In the genomic region with DNA sequence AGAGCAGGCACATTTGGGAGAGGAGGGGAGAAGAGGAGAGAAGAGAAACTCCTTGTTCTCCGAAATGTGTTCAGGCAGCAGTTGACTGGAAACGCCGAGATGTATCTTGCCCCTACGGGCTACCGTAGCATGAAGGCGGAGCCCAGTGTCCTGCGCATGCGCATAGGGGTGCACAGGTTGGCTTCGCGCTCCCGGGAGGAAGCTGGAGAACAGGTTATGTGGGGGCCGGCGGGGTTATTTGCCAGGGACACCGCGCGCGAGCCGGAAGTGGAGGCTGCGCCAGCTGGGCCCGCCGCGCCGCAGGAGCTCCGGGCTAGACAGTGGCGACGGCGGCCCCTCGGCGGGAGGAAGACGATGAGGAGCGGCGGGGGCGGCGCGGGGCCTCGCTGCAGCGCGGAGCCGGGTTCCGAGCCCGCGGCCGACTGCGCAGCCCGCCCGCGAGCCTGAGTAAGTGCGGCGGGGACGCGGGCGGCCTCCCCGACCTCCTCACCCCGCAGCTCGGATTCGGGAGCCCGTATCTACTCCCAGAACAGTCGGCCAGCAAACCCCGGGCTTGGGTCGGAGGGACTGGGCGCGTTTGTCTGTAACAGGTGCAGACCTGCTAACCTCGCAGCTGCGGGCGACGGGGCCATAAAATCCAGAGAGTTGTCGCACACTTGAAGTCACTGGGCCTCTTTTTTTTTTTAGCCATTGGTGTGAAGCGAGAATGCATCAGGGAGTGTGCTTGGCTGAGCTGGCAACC, we compare ENCODE assay signal across 8 mouse cellular contexts. TPM values are rescaled to one million over a fixed set of nuclear protein-coding genes. Genes with fewer than 3 reads are reported as not detected.
A peak's percentile ranks its signal among the peaks of the same experiment; 100 is the strongest.
DNase-seq lines count a peak whose midpoint lies in the region; ATAC-seq lines count a peak whose summit lies in the region.

Lig4 (minus strand) TSS at position 114 of the 742 bp plus-strand sequence.
Abhd13 (plus strand) TSS at position 135 of the 742 bp plus-strand sequence.

- H3K4me3 ChIP-seq in heart, embryonic 14.5 days (ENCODE audit: control insufficient read depth in 1 of 2, insufficient read depth in 1 of 2, low read depth in 1 of 2, low read length in 2 of 2), result peak within 1 kb of the TSS; percentile 75 to 85
- peak within 1 kb of the TSS; percentile 92 for H3K4me3 ChIP-seq in liver, embryonic 13.5 days (replicated peaks)
- H3K4me3 ChIP-seq in stomach, embryonic 16.5 days (replicated peaks; ENCODE audit: low read length), result peak within 1 kb of the TSS; percentile 84

- under 1% methylated on average over 68 of the region's 68 CpGs for WGBS in heart, embryonic 14.5 days
- under 1% methylated on average over 68 of the region's 68 CpGs for WGBS in liver, embryonic 13.5 days (ENCODE audit: insufficient replicate concordance)
- under 1% methylated on average over 68 of the region's 68 CpGs for WGBS in stomach, embryonic 16.5 days

- ATAC-seq in CD4-positive, CD25-positive, alpha-beta regulatory T cell, adult 4 months, result peak; percentile 61
- ATAC-seq in heart, embryonic 14.5 days (ENCODE audit: insufficient number of reproducible peaks, insufficient read depth, low FRiP score, low read depth), result peak; percentile 63
- ATAC-seq in liver, embryonic 13.5 days (ENCODE audit: low read depth), result peak; percentile 67
- peak; percentile 80 for ATAC-seq in stomach, embryonic 16.5 days (ENCODE audit: insufficient read depth, low FRiP score)

- H3K36me3 ChIP-seq in heart, embryonic 14.5 days (ENCODE audit: control insufficient read depth, insufficient read depth, low read length), result peaks cover 11% of the 10 kb centered on the region
- H3K36me3 ChIP-seq in liver, embryonic 13.5 days, result peaks cover 13% of the 10 kb centered on the region
- H3K36me3 ChIP-seq in stomach, embryonic 16.5 days (ENCODE audit: control insufficient read depth, insufficient read depth, low read length), result no peaks in the 10 kb centered on the region

- H3K27me3 ChIP-seq in heart, embryonic 14.5 days (ENCODE audit: control insufficient read depth, insufficient read depth, low read length), result no peaks in the 10 kb centered on the region
- no peaks in the 10 kb centered on the region for H3K27me3 ChIP-seq in liver, embryonic 13.5 days
- H3K27me3 ChIP-seq in stomach, embryonic 16.5 days (ENCODE audit: control insufficient read depth, insufficient read depth, low read length), result no peaks in the 10 kb centered on the region

- H3K4me2 ChIP-seq in heart, embryonic 14.5 days (ENCODE audit: low read length), result peak within 1 kb of the TSS; percentile 89
- H3K4me2 ChIP-seq in liver, embryonic 13.5 days, result peak within 1 kb of the TSS; percentile 78
- peak within 1 kb of the TSS; percentile 70 for H3K4me2 ChIP-seq in stomach, embryonic 16.5 days (ENCODE audit: low read depth, low read length)

- H3K27ac ChIP-seq in heart, embryonic 14.5 days (replicated peaks in 1 of 2; ENCODE audit: control insufficient read depth in 1 of 2, insufficient read depth in 1 of 2, low read depth in 2 of 2, low read length in 2 of 2), result peak within 1 kb of the TSS; percentile 64 to 84
- H3K27ac ChIP-seq in liver, embryonic 13.5 days, result peak within 1 kb of the TSS; percentile 86
- H3K27ac ChIP-seq in stomach, embryonic 16.5 days (ENCODE audit: low read length), result peak within 1 kb of the TSS; percentile 92

- H3K9me3 ChIP-seq in heart, embryonic 14.5 days (ENCODE audit: control insufficient read depth, low read length), result no peaks in the 10 kb centered on the region
- no peaks in the 10 kb centered on the region for H3K9me3 ChIP-seq in liver, embryonic 13.5 days (replicated peaks)
- no peaks in the 10 kb centered on the region for H3K9me3 ChIP-seq in stomach, embryonic 16.5 days (replicated peaks; ENCODE audit: control insufficient read depth, low read length)

- peaks cover 7 to 30% of the 10 kb centered on the region in 2 experiments for H3K4me1 ChIP-seq in heart, embryonic 14.5 days (ENCODE audit: control insufficient read depth in 2 of 2, insufficient read depth in 2 of 2, low read length in 2 of 2)
- H3K4me1 ChIP-seq in liver, embryonic 13.5 days (replicated peaks), result peaks cover 53% of the 10 kb centered on the region
- peaks cover 24% of the 10 kb centered on the region for H3K4me1 ChIP-seq in stomach, embryonic 16.5 days (ENCODE audit: control insufficient read depth, insufficient read depth, low read length)

- peak; percentile 92 for DNase-seq in c-Kit-negative CD71-positive TER-119-positive erythroid progenitor cells, embryonic 14.5 days (ENCODE audit: low read depth, low spot score)
- DNase-seq in fibroblast of lung, adult 2 months (ENCODE audit: low read depth), result peak; percentile 92
- peak; percentile 99 for DNase-seq in kidney, postnatal 14 days
- DNase-seq in liver, embryonic 13.5 days, result peak; percentile 96
- peak; percentile 98 for DNase-seq in neural tube, embryonic 10.5 days (ENCODE audit: extremely low spot score, low spot score)

- peak within 1 kb of the TSS; percentile 90 for H3K9ac ChIP-seq in heart, embryonic 14.5 days (ENCODE audit: low read length)
- peak within 1 kb of the TSS; percentile 91 for H3K9ac ChIP-seq in liver, embryonic 13.5 days
- H3K9ac ChIP-seq in stomach, embryonic 16.5 days (ENCODE audit: low read length), result peak within 1 kb of the TSS; percentile 92

RNA-seq across cellular contexts. Expression of gene Lig4, which starts in this region (rescaled TPM):
- 1 to 10 TPM; 3.3 to 5.0 TPM for polyA plus RNA-seq in CD4-positive, CD25-positive, alpha-beta regulatory T cell, adult 4 months (2017; shearing (Covaris generic))
- 4.2 and 5.3 TPM in 2 replicates for polyA plus RNA-seq in heart, embryonic 14.5 days (2014; fragmentation: Nextera tagmentation; extraction: Ambion mirVana)
- 1.1 and 1.3 TPM in 2 replicates for polyA plus RNA-seq in liver, embryonic 13.5 days (2015; fragmentation: Nextera tagmentation; extraction: Ambion mirVana)
- polyA plus RNA-seq in stomach, embryonic 16.5 days (2015; fragmentation: Nextera tagmentation; extraction: Ambion mirVana), result 4.3 and 4.9 TPM in 2 replicates

RNA-seq across cellular contexts. Expression of gene Abhd13, which starts in this region (rescaled TPM):
- 1 to 10 TPM; 2.8 to 4.3 TPM for polyA plus RNA-seq in CD4-positive, CD25-positive, alpha-beta regulatory T cell, adult 4 months (2017; shearing (Covaris generic))
- polyA plus RNA-seq in heart, embryonic 14.5 days (2014; fragmentation: Nextera tagmentation; extraction: Ambion mirVana), result 17.6 and 17.8 TPM in 2 replicates
- 4.9 and 5.2 TPM in 2 replicates for polyA plus RNA-seq in liver, embryonic 13.5 days (2015; fragmentation: Nextera tagmentation; extraction: Ambion mirVana)
- 15.8 and 16.1 TPM in 2 replicates for polyA plus RNA-seq in stomach, embryonic 16.5 days (2015; fragmentation: Nextera tagmentation; extraction: Ambion mirVana)

Comparison
In these comparisons a context has a peak if more than half of its experiments do, and no peak if none do; other contexts are left out.
1. Peak in every context shown above with its lines: DNase-seq, ATAC-seq, H3K4me3 ChIP-seq and H3K27ac ChIP-seq.